Mouse (Mus musculus): Measurements from ENCODE around the gene Ripk1. TPM values are rescaled to one million over a fixed set of nuclear protein-coding genes. Genes with fewer than 3 reads are reported as not detected.

The Ripk1 gene
- polyA plus RNA-seq, 1 experiment = 14.2 TPM

DNA sequence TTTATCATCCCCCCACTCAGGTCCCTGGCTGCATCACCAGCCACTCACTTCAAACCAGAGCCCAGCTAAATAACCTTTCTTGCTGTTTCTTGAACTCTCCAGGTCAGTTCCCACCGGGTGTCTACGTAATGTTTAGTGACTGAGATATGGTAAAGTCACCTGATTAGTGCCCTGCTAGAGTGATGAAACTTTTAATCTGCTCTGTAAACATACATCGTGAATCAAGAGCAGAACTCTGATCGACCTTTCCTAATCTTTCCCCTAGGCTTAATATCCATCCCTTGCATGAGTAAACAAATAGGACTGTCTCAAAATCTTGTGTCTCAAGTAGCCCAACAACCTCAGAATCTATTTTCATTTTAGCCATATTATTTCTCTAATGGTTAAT, 36.1 kb upstream of the Ripk1 start:
- no peak overlapping the region for H3K4me3 ChIP-seq (replicated peaks; ENCODE audit: control insufficient read depth, low read depth, low read length)
- H3K27ac ChIP-seq (ENCODE audit: control insufficient read depth, insufficient read depth, low read depth, low read length, poor library complexity) = no peak overlapping the region
- whole genome bisulfite sequencing = 57% methylated on average over 4 of the region's 4 CpGs
- H3K4me1 ChIP-seq (ENCODE audit: control insufficient read depth, insufficient read depth, low read length) = no peaks in the 10 kb centered on the region; the same call in 1 of the 2 replicates
- no peak for TF ChIP-seq CTCF (IDR thresholded peaks at IDR 0.05; ENCODE audit: control insufficient read depth, insufficient read depth, low read length)
- no peak for TF ChIP-seq POLR2A (IDR thresholded peaks at IDR 0.05; ENCODE audit: borderline replicate concordance, control insufficient read depth, low read depth, low read length)

GRCm38 (mm10) chr13:33966574-33966973, 35.6 kb upstream of the Ripk1 start:
- H3K27ac ChIP-seq (ENCODE audit: control insufficient read depth, insufficient read depth, low read depth, low read length, poor library complexity) = no peak overlapping the region
- TF ChIP-seq POLR2A (IDR thresholded peaks at IDR 0.05; ENCODE audit: borderline replicate concordance, control insufficient read depth, low read depth, low read length) = no peak
- TF ChIP-seq CTCF (IDR thresholded peaks at IDR 0.05; ENCODE audit: control insufficient read depth, insufficient read depth, low read length) = no peak
- H3K4me1 ChIP-seq (ENCODE audit: control insufficient read depth, insufficient read depth, low read length) = no peaks in the 10 kb centered on the region; the same call in 1 of the 2 replicates
- no peak overlapping the region for H3K4me3 ChIP-seq (replicated peaks; ENCODE audit: control insufficient read depth, low read depth, low read length)

DNA sequence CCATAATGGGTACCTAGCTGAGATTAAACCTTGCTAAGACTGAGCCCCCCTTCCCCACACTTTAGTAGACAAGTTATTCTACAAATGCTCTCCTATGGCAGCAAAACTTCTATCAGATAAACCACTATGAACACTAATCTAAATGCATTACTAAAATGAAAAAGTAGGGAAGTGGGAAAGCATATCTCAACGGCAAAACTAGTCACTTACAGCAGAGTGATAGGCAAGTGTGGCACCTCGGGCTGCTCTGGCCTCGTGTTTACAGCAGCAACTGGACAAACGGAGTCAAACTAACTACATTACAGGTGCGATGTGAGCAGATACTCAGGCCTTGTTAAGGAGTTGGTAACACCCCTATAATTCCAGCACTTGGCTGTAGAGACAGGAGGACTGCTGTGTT, 12.5 kb upstream of the Ripk1 start:
- no peak for TF ChIP-seq CTCF (IDR thresholded peaks at IDR 0.05; ENCODE audit: control insufficient read depth, insufficient read depth, low read length)
- TF ChIP-seq POLR2A (IDR thresholded peaks at IDR 0.05; ENCODE audit: borderline replicate concordance, control insufficient read depth, low read depth, low read length) = no peak
- whole genome bisulfite sequencing = 79% methylated on average over 5 of the region's 5 CpGs
- H3K4me3 ChIP-seq (replicated peaks; ENCODE audit: control insufficient read depth, low read depth, low read length) = no peak overlapping the region
- no peak overlapping the region for H3K27ac ChIP-seq (ENCODE audit: control insufficient read depth, insufficient read depth, low read depth, low read length, poor library complexity)
- no peaks in the 10 kb centered on the region for H3K4me1 ChIP-seq (ENCODE audit: control insufficient read depth, insufficient read depth, low read length)

GRCm38 (mm10) chr13:33995197-33995596, 7.0 kb upstream of the Ripk1 start:
- TF ChIP-seq CTCF (IDR thresholded peaks at IDR 0.05; ENCODE audit: control insufficient read depth, insufficient read depth, low read length) = peak; percentile 51
- TF ChIP-seq POLR2A (IDR thresholded peaks at IDR 0.05; ENCODE audit: borderline replicate concordance, control insufficient read depth, low read depth, low read length) = no peak
- 29% methylated on average over 1 of the region's 1 CpGs for WGBS
- Histone ChIP-seq H3K4me1 (ENCODE audit: control insufficient read depth, insufficient read depth, low read length) (no peaks in the 10 kb centered on the region), H3K27ac (ENCODE audit: control insufficient read depth, insufficient read depth, low read depth, low read length, poor library complexity) (no peak overlapping the region), H3K4me3 (replicated peaks; ENCODE audit: control insufficient read depth, low read depth, low read length) (no peak overlapping the region)

DNA sequence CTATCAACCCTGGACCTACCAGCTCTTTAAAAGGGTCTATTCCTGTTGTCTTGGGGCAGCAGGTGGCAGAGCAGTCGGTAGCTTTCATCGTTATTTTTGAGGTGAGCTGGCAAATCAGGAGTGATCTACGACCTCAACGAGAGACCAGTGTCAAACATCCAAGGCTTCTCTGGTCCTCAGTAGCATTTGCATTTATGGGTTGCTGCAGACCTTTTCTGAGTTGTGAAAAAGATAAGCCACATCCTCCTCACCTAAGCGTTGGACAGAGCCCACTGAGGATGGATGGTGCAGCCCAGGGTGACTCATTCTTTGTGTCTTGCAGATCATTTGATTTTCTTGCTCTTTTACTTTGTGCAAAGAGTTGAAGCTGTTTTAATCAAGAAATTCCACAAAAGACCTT, 895 bp downstream of the Ripk1 start:
- Histone ChIP-seq H3K27ac (ENCODE audit: control insufficient read depth, insufficient read depth, low read depth, low read length, poor library complexity) (peak overlapping the region; percentile 49; the same call in 1 of the 2 replicates), H3K4me3 (replicated peaks; ENCODE audit: control insufficient read depth, low read depth, low read length) (peak overlapping the region; percentile 75), H3K4me1 (ENCODE audit: control insufficient read depth, insufficient read depth, low read length) (peaks cover 1% of the 10 kb centered on the region; the same call in 1 of the 2 replicates)
- TF ChIP-seq POLR2A (IDR thresholded peaks at IDR 0.05; ENCODE audit: borderline replicate concordance, control insufficient read depth, low read depth, low read length) = no peak
- no peak for TF ChIP-seq CTCF (IDR thresholded peaks at IDR 0.05; ENCODE audit: control insufficient read depth, insufficient read depth, low read length)
- WGBS = under 1% methylated on average over 5 of the region's 5 CpGs

- TF ChIP-seq CTCF (IDR thresholded peaks at IDR 0.05; ENCODE audit: control insufficient read depth, insufficient read depth, low read length) (no peak), POLR2A (IDR thresholded peaks at IDR 0.05; ENCODE audit: borderline replicate concordance, control insufficient read depth, low read depth, low read length) (no peak)
- Histone ChIP-seq H3K27ac (ENCODE audit: control insufficient read depth, insufficient read depth, low read depth, low read length, poor library complexity) (no peak overlapping the region), H3K4me1 (ENCODE audit: control insufficient read depth, insufficient read depth, low read length) (peaks cover 1% of the 10 kb centered on the region; the same call in 1 of the 2 replicates), H3K4me3 (replicated peaks; ENCODE audit: control insufficient read depth, low read depth, low read length) (no peak overlapping the region)
- WGBS = 14% methylated on average over 2 of the region's 2 CpGs
Observed at GRCm38 (mm10) chr13:34007234-34007633, 5.1 kb downstream of the Ripk1 start.

DNA sequence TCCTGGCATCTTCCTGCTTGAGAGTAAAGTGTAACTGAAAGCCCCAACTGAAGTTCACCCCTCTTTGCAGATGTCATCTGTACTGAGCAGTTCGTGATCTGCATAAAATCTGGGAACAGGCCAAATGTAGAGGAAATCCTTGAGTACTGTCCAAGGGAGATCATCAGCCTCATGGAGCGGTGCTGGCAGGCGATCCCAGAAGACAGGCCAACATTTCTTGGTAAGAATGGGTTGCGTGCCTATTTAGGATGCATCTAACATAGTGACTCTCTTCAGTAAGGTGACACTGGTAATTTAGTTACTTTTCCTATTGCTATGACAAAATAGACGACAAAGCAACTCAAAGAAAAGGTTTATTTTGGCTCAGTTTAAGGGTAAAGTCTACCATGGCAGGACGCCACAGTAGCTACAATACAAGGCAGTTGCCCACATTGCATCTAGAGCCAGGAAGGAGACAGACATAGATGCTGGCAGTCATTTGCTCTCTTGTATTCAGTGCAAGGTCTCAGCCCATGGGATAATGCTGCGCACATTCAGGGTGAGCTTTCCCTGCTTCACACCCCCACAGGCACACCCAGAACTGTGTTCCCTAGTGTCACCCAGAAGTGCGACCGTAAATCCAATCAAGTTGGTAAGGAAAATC, 14.9 kb downstream of the Ripk1 start:
- H3K4me3 ChIP-seq (replicated peaks; ENCODE audit: control insufficient read depth, low read depth, low read length) = no peak overlapping the region
- TF ChIP-seq CTCF (IDR thresholded peaks at IDR 0.05; ENCODE audit: control insufficient read depth, insufficient read depth, low read length) = no peak
- no peak for TF ChIP-seq POLR2A (IDR thresholded peaks at IDR 0.05; ENCODE audit: borderline replicate concordance, control insufficient read depth, low read depth, low read length)
- no peak overlapping the region for H3K27ac ChIP-seq (ENCODE audit: control insufficient read depth, insufficient read depth, low read depth, low read length, poor library complexity)
- no peaks in the 10 kb centered on the region for H3K4me1 ChIP-seq (ENCODE audit: control insufficient read depth, insufficient read depth, low read length)
- 91% methylated on average over 9 of the region's 9 CpGs for WGBS

DNA sequence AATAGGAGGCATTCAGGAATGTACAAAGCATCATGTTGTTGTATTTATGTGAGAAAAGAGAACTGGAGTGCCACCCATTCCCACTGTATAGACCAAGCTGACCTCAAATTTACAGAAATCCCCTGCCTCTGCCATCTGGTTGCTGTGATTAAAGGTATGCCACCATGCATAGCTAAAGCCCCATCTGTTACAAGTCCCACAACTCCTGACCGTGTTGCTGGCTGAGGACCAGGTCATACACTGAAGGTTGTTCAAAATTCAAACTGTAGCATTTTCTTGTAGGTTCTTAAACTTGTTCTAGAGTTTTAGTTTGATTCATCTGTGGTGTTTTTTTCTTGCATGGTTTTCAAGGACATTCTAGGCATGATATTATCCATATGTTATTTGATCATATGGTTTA, 16.4 kb downstream of the Ripk1 start:
- Histone ChIP-seq H3K4me1 (ENCODE audit: control insufficient read depth, insufficient read depth, low read length) (no peaks in the 10 kb centered on the region), H3K27ac (ENCODE audit: control insufficient read depth, insufficient read depth, low read depth, low read length, poor library complexity) (no peak overlapping the region), H3K4me3 (replicated peaks; ENCODE audit: control insufficient read depth, low read depth, low read length) (no peak overlapping the region)
- TF ChIP-seq POLR2A (IDR thresholded peaks at IDR 0.05; ENCODE audit: borderline replicate concordance, control insufficient read depth, low read depth, low read length) (no peak), CTCF (IDR thresholded peaks at IDR 0.05; ENCODE audit: control insufficient read depth, insufficient read depth, low read length) (no peak)
- whole genome bisulfite sequencing = 91% methylated on average over 1 of the region's 1 CpGs

DNA sequence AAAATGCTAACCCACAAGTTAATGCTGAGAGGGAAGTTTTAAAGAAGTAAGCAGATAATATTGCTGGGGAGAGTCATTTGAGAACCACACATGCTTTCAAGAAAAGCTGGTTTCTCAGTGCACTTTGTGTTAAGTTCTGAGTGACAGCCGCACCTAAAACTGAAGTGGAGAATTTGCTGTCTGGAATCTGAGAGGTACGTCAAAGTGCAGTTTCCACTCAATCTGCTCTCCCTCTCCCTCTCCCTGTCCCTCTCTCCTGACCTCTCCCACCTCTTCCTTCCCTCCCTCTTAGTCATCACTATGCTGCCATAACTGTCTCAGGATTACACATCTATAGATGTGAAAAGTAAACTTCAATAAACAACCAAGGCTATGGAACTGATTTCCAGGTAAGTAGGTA, 19.8 kb downstream of the Ripk1 start:
- H3K4me1 ChIP-seq (ENCODE audit: control insufficient read depth, insufficient read depth, low read length) = no peaks in the 10 kb centered on the region
- TF ChIP-seq POLR2A (IDR thresholded peaks at IDR 0.05; ENCODE audit: borderline replicate concordance, control insufficient read depth, low read depth, low read length) (no peak), CTCF (IDR thresholded peaks at IDR 0.05; ENCODE audit: control insufficient read depth, insufficient read depth, low read length) (no peak)
- H3K27ac ChIP-seq (ENCODE audit: control insufficient read depth, insufficient read depth, low read depth, low read length, poor library complexity) = no peak overlapping the region
- no peak overlapping the region for H3K4me3 ChIP-seq (replicated peaks; ENCODE audit: control insufficient read depth, low read depth, low read length)
- 91% methylated on average over 2 of the region's 2 CpGs for WGBS

All from bone marrow, adult 2 months (tissue).